Mouse (Mus musculus) mesoderm, embryonic 11.5 days (tissue): ENCODE results near the gene Fcgr2b.
"Not testable (repeated sequence)": the region's sequence is repeated elsewhere in the genome, so short reads cannot be mapped to it uniquely, and the experiment has no call there.

Experiments used
- DNase-seq: peaks from one replicate; pipeline ENCODE4 v3.0.0-alpha.2; 2012; ENCODE audit warnings: low read depth, low spot score

The Fcgr2b gene

DNA sequence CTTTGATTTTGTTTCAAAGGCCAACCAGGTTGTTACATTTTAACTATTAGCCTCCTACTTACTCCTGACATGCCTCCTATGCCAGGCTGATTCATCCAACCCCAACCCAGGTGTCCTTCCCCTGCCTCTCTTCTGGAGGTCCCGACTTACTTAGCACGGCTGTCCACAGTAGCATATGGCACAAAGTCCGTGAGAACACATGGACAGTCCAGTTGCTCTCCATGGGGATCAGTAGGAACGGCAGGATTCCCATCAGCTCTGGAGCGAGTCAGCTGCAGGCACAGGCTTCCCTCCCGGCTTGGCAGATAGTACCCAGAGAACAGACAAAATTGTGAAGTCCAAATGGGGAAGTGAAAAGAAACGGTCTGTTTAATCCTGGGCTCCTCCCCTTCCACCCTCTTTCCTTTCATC lies 591 bp downstream of the Fcgr2b start:
- DNase-seq: no peak

DNA sequence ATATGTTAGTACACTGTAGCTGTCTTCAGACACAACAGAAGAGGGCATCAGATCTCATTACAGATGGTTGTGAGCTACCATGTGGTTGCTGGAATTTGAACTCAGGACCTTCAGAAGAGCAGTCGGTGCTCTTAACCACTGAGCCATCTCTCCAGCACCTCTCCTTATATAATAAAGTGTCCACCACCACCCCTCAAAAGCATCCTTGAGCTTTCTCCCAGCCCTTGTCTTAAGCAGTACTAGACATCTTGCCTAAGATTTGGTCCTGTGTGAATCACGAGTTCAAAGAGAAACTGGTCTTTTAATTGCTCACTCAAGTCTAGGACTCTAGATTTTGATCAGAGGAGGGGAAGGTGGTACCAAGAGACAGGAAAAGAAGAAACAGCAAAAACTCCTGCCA lies 997 bp downstream of the Fcgr2b start:
- not testable (repeated sequence) for DNase-seq

DNA sequence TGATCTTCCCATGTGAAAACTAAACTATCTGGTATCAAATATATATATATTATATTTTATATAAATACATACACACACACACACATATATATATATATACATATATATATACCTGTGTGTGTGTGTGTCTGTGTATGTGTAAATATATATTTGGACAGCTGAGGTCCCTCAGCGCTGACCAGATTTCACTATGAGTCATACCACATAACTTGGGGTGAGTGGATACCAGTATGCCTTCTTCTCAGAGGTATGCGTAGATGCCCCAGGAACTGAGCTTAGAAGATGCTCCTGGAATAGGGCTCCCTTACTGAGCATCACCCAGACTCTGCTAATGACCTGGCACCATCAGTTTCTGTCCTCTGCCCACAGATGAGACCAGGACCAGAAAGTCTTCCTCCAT lies 1.6 kb downstream of the Fcgr2b start:
- DNase-seq: no peak

DNA sequence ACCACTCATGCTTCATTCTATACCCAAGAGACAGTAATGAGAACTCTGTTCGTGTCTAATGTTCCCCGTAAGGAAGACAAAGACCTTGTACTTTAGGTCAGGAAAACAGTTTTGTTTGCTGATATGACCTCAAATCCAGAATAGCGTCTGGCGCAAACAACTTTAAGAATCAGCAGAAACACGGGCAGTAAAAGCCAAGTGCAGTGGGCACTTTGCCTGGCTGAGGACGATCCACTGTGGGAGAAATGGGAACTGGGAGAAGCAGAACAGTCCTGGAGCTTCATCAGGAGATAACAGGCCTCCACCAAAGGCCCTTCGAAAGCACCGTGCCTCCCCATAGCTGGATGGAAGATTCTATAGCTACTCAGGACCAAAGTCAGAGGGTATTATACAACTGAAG lies 2.2 kb downstream of the Fcgr2b start:
- DNase-seq: no peak

DNA sequence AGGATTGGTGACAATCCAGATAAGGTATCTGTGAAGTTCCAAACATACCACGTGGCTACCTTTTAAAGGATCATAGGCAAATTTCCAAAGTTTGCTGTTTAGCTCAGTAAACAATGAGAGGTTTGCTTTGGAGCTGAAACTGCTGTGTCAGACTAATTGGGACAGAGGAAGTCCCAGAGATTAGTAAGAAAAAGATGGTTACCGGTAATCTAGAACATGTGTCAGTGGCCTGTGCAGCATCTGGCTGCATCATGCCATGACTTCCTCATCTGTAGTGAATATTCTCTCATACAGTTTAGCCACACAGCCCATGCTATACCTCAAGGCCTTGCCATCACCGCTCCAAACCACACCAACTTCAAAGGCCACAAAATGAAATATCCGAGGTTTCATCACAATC lies 3.4 kb downstream of the Fcgr2b start:
- DNase-seq: no peak

DNA sequence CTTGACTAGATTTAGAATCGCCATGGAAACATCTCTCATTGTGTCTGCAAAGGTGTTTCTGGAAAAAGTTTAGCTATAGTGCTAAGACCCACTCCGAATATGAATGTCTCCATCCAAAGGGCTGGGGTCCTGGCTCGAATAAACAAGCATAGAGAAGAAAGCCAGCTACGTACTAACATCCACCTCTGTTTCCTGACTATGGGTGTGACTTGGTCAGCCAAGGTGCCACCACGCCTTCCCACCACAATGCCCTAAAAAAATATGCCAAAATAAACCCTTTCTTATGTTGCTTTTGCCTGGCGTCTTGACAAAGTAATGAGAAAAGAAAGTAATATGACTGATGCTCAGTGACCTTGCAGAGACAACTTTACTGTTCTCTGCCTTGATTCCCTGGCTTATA lies 3.9 kb downstream of the Fcgr2b start:
- no peak for DNase-seq

DNA sequence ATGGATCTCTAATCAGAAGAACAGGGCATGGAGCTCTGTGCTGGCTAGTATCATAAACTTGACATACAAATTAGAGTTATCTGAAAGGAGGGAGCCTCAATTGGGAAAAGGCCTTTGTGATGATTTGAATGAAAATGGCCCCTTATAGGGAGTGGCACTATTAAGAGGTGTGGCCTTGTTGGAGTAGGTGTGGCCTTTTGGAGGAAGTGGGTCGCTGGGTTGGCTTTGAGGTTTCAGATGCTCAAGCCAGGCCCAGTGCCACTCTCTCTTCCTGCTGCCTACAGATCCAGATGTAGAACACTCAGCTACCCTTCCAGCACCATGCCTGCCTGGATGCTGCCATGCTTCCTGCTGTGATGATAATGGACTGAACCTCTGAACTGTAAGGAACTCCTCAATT lies 7.8 kb downstream of the Fcgr2b start:
- no peak for DNase-seq

DNA sequence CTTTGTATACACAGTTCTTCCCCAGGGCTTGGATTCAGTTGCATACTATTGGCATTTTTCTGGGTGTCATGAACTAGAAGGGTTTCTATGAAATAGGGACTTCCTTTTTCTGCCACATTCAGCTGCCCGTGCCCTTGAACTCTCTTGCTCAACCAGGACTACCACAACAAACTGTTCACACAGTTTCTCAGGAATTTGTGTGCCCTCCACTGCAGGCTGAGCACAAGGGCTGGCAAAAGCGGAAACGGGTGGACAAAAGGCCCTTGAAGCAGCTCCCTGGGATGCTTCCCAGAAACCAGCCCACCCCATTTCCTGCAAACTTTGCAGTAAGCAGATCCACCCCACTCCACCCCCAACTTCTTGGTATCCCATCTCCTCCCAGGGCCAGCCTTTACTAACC lies 8.8 kb downstream of the Fcgr2b start:
- no peak for DNase-seq

DNA sequence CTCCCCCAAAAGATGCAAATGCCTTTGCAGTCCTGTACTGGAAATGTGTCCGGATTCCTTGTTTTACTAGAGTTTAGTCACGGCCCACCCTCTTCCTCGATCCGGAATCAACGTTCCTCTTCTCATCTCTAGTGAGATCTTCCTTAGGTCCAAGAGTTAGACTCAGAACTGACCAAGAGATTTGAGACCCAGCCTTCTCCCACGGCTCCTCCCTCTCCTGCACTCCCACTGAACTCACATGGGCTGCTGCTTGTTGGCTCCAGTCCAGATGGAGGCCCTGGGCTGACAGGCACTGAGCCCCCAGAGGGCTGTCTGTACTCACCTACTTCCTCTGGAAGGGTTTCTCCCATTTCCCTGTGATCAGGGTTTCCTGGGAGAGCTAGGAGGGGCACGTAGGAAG lies 13.3 kb downstream of the Fcgr2b start:
- DNase-seq: no peak

DNA sequence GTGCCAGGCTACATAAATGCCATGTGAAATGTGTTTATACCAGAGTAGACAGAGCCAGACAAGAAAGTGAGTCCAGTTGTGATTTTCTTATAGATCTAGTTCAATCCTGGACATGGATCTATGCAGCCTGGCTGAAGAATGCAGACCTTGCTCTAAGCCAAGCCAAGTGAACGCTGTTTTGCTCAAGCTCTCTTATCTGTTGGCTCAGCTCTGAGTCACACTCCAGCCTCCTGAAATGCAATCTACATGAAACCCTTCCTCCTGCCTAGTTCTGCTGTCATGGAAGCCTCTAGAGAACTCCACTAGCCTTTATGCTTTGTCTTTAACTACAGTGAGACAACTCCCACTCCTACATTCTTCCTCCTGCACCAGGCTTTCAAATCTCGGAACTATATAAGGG lies 14.0 kb downstream of the Fcgr2b start:
- DNase-seq: no peak

DNA sequence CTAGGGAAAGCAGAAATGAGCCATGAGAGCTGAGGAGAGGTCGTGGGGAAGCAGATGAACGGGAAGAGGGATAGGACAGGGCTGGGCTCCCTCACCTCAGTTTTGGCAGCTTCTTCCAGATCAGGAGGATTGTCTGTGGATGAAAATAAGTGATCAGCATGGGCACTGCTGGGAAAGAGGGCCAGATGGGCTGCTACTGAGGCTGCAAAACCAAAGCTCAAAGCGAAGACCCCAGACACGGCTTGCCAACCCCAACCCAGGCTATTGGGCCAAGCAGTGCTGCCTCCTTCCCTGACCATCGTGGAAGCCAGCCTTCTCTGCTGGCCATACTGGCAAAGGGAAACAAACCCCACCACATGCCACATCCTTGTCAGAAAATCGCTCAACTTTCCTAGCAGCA lies 15.2 kb downstream of the Fcgr2b start:
- DNase-seq: no peak

DNA sequence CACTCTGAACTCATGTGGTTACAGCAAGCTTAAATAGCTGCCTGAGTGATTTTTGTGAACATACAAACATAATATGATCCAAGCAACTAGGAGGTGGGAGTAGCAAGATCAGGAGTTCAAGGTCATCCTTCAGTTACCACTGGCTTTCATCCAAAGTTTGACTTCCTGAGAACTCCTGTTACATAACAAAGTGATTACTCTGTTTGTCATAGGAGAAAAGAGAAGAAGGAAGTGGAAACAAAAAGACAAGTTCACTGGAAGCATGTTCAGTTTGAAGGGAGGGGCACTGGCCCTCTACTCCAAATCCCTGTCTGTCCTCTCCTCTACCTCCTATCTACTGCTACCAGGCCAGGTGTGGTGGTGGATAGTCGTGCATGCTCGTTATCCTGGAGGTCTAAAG lies 16.6 kb downstream of the Fcgr2b start:
- DNase-seq: no peak

DNA sequence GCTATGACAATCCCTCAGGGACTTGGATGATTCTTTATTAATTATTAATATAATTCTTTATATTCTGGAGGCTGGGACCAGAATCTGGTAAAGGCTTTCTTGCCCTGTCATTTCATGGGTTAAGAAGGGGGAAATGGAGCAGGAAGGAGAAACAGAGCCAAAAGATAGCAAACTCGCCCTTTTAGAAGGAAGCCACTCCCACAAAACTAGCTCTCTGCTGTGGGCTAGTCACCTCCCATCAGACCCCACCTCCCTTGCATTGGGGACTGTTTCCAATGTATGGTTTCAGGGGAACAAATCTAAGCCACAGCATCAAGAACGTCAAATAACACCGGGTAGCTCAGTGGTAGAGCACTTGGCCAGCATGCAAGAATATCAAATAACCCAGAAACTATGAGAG lies 18.1 kb downstream of the Fcgr2b start:
- no peak for DNase-seq

DNA sequence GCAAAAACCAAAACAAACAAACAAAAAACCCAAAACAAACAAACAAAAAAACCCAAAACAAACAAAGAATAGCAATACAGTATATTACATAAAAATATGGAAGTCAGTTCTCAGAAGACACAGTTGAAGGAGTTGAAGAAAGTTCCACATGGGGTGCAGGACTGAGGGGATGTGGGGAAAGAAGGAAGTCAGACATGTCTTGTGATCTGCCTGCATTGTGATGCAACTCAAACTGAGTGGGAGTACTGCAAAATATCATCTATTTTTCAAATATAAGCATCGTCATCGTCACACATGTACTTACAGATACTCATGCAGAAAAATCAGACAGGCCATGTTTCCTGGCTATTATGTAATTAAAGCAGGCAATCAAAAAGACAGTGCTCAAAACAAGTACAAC lies 23.2 kb downstream of the Fcgr2b start:
- DNase-seq: no peak

DNA sequence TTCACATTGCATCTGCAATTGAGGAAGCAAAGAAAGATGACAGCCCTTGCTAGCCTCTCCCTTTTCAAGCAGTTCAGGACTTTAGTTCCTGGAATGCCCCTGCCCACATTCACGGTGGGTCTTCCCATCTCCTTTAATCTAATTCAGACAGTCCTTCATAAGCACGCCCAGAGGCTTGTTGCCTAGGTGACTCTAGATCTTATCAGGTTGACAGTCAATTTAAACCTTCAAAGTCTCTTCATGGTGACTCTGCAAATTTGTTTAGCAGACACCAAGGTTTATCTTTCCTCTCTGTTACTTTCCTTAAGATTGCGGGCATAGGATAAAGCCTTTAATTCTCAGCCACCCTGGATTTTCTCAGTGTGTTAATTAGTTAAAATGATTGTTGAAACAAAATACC lies 25.6 kb downstream of the Fcgr2b start:
- no peak for DNase-seq

DNA sequence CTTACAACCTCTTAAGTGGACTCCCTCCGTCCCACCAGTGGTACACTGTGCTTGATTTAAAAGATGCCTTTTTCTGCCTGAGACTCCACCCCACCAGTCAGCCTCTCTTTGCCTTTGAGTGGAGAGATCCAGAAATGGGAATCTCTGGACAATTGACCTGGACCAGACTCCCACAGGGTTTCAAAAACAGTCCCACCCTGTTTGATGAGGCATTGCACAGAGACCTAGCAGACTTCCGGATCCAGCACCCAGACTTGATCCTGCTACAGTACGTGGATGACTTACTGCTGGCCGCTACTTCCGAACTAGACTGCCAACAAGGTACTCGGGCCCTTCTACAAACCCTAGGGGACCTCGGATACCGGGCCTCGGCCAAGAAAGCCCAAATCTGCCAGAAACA lies 31.4 kb downstream of the Fcgr2b start:
- DNase-seq: not testable (repeated sequence)

DNA sequence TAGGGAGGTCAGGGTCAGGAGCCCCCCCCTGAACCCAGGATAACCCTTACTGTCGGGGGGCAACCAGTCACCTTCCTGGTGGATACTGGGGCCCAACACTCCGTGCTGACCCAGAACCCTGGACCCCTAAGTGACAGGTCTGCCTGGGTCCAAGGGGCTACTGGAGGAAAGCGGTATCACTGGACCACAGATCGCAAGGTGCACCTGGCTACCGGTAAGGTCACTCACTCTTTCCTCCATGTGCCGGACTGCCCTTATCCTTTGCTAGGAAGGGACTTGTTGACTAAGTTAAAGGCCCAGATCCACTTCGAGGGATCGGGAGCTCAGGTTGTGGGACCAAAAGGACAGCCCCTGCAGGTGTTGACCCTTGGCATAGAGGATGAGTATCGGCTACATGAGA lies 32.2 kb downstream of the Fcgr2b start:
- not testable (repeated sequence) for DNase-seq

DNA sequence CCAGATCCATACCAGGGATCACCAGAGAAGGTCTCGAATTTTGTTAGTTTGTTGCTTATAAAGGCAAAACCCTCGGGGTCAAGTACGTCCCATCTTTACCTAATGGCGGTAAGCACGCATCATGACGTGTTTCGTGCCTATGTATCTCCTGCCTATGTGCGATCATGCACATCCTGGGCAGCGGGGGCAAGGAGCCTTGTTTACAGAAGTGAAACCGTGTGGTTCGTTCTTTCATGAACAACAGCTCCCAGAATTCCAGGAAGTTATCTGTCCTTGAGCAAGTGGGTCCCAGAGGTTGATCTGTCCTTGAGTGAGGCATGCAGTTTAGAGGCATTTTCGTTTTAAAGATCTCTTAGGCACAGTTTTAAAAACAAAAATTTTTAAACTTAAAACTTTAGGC lies 37.1 kb downstream of the Fcgr2b start:
- no peak for DNase-seq

DNA sequence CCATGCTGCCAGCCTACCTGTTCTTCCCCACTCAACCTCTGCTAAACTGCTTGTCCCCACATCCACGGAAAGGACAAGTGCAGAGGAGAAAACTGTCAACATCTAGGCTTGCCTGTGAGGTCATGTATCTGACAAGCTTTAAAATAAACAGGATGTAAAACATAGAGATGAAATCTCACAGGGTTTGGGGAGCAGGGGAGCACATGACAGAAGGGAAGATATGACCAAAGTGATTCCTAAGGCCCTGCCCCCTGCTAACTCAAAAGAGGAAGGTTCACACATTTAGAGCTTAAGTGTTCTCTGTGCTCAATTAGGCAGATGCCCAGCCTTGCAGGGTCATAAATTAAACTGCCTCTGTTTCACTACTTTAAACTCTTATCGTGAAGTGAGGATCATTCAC lies 42.0 kb downstream of the Fcgr2b start:
- DNase-seq: no peak

DNA sequence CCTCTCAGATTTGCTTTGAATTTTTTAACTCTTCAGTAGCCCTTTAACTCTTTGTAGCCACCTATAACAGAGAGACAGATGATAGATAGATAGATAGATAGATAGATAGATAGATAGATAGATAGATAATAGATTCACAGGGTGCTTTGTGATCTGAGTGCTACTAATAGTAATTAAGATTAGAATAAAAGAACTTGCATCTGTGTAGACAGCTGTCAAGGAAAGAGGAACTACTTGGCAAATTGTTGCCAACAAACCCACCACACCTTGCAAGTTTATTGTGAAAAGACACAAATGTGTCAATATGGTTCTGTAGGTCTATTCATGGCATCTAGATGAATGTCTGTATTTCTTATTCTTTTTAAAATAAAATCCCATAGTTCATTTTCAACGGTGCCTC lies 42.4 kb downstream of the Fcgr2b start:
- DNase-seq: no peak

DNA sequence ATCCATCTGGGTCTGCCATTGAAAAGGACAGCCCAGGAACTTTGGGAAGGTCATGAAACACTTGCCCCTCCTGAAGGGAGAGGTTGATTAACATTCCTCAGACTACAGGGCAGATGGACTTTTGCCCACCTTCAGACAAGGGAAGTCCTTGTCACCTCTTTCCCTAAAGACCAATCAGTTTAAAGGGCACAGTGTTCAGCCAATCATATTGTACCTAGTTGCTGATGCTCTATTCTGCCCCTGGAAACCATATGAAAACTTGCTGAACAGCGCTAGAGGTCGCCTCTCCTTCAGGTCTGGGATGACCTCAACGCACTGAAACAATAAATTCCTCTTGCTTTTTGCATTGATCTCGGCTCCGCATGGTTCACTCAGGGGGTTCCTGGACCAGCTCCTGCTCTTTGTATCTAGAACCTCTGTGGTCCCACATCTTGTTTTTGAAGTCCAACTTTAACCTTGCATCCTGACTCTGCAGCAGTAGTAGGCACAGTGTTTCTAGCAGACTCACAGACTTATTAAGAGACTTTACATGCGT lies 42.9 kb downstream of the Fcgr2b start:
- DNase-seq: no peak

DNA sequence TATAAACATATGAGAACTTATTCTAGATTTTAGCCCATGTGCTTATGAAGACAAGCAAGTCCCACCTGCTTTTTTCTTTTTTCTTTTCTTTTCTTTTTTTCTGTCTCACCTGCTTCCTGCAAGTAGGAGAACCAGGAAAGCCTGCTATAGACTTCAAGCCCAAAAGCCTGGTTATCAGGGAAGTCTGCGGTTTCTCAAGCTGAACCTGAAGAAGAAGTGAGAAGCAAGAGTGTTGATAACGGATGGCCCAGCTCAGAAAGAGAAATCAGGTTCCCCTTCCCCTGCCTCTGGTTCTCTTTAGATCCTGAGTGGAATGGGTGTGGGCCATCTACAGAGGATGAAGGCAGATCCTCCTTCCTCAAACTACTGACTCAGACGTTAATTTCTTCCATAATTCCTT lies 44.3 kb downstream of the Fcgr2b start:
- no peak for DNase-seq

DNA sequence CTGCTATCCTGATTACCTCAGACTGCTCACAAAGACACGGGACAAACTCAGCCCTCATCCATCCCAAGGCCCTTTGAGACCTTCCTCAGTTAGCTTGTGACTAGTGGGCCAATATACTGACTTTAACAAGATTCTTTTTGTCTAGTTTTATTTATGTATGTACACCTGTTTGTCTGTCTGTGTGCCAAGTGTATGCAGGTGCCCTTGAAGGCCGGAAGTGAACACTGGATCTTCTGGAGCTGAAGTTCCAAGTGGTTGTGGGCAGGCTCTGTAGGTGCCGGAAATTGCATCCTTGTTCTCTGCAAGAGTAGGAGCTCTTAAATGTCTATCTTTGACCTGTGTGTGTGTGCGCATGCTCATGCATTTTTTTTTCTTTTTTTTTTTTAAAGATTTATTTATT lies 47.1 kb downstream of the Fcgr2b start:
- DNase-seq: no peak

DNA sequence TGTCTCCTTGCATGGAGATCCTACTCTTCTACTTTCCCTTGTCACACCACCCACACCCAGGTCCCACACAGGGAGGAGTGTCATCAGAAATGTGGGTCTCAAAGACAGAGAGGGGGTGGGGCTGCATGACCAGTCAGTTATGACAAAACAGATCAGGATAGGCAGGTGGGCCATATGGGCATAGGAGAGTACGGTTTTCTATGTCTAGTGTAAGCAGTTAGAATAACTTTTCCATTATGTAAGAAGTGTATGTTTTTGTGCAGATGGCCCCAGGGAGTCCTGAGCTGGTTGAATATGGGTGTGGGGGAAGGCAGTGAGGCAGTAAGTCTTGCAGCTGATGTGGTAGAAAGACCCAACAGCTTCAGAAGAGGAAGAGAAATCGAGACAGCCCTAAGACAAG lies 47.9 kb downstream of the Fcgr2b start:
- DNase-seq: no peak

DNA sequence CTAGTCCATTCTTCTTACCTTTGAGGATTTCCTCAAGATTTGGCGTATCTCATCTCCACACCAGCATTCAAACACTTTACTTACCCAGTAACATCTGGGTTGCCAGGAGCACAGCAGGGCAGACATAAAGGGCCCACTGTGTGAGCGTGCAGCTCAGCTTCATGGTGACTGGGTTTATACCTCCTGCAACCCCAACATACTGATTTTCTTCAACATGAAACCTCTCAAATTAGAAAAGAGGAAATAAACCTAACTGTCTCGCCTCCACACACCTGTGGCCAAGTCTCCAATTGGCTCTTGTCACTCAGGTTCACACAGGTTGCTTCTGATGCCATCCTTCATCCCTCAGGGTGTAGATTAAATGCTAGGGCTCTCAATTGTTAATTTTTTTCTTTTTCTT lies 49.0 kb downstream of the Fcgr2b start, which contains the start of gene Fcrla:
TSS of gene Fcrla (minus strand) at position 206 of the 400 bp plus-strand sequence.
- DNase-seq: no peak
